Comparison of ENCODE assay signal across 22 mouse cellular contexts in the genomic region with DNA sequence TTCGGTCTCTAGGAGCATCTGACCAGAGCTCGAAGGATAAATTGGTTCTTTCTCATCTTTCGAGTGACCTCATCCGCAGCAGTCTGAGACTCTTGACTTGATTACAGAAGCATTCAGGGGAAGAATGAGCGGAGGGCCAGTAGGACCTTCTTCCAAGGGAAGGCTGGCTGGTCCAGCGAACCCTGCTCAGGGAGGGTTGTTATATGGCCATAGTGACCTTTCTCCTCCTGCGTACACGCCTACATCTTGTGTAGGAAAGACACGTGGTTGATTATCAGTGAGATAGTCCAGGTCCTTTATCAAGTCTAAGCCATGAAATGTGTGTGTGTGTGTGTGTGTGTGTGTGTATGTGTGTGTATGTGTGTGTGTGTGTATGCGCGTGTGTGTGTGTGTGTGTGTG. TPM values are rescaled to one million over a fixed set of nuclear protein-coding genes. Genes with fewer than 3 reads are reported as not detected.
"Had no signal": no experiment of that assay in that cellular context is flagged by ENCODE, and none has a peak within 500 bp of the region (broad histone marks: within the 10 kb centered on the region; RNA-seq: fewer than 3 reads in every experiment).

No protein-coding gene starts in this region.

- DNase-seq: lung, adult 18-20 months; lung, embryonic 14.5 days; lung, postnatal 10 days; lung, postnatal 4 days; midbrain, embryonic 14.5 days; retina, postnatal 1 day; right cerebral cortex, adult 18-20 months; right cerebral cortex, postnatal 25 days; right cerebral cortex, postnatal 4 days; spleen, adult 18-20 months; thymus, adult 2 months; thymus, postnatal 25 days; thymus, postnatal 4 days had no signal

- H3K9ac ChIP-seq: lung, embryonic 14.5 days; midbrain, embryonic 12.5 days; neural tube, embryonic 13.5 days; neural tube, embryonic 15.5 days; stomach, embryonic 15.5 days had no signal

- H3K4me1 ChIP-seq: midbrain, embryonic 10.5 days; midbrain, embryonic 12.5 days; neural tube, embryonic 13.5 days; neural tube, embryonic 15.5 days had no signal

- ATAC-seq: midbrain, embryonic 16.5 days had no signal

- H3K36me3 ChIP-seq: midbrain, embryonic 10.5 days; midbrain, embryonic 12.5 days; neural tube, embryonic 13.5 days; neural tube, embryonic 15.5 days; stomach, embryonic 15.5 days had no signal

- H3K27ac ChIP-seq: midbrain, embryonic 10.5 days; midbrain, embryonic 12.5 days; neural tube, embryonic 13.5 days; neural tube, embryonic 15.5 days; stomach, postnatal 0 days had no signal

- H3K9me3 ChIP-seq: midbrain, embryonic 10.5 days; midbrain, embryonic 12.5 days; neural tube, embryonic 13.5 days; neural tube, embryonic 15.5 days; stomach, embryonic 15.5 days had no signal

- H3K4me3 ChIP-seq: midbrain, embryonic 10.5 days; midbrain, embryonic 12.5 days; myocyte; neural tube, embryonic 13.5 days; neural tube, embryonic 15.5 days; stomach, embryonic 15.5 days had no signal

- H3K27me3 ChIP-seq: midbrain, embryonic 12.5 days; neural tube, embryonic 13.5 days; neural tube, embryonic 15.5 days; stomach, embryonic 15.5 days had no signal

- H3K4me2 ChIP-seq: lung, embryonic 14.5 days; midbrain, embryonic 12.5 days; neural tube, embryonic 13.5 days; neural tube, embryonic 15.5 days; stomach, embryonic 15.5 days had no signal

RNA-seq across cellular contexts. Expression of gene Col6a6, which starts 40.2 kb away (rescaled TPM):
- polyA plus RNA-seq: small intestine, adult 2 months had no signal
